Mouse (Mus musculus) c-Kit-negative CD71-positive TER-119-positive erythroid progenitor cells, embryonic 14.5 days (primary cell): ENCODE data around the gene Olfr108.

ENCODE experiments used
- DNase-seq: peaks from one replicate; pipeline ENCODE4 v3.0.0-alpha.2; 2013; ENCODE audit warnings: low read depth, low spot score

The Olfr108 gene

GRCm38 (mm10) chr17:37445180-37445579 lies at the start of gene Olfr108:
Olfr108 (plus strand) TSS chr17:37445480.
- DNase-seq: no peak

GRCm38 (mm10) chr17:37398926-37399325 lies 46.4 kb upstream of the Olfr108 start, which contains the start of gene Olfr107:
Olfr107 (plus strand) TSS chr17:37399226.
- DNase-seq: no peak

- DNase-seq: no peak
These were observed 31.9 kb upstream of the Olfr108 start for GRCm38 (mm10) chr17:37413380-37413779.

GRCm38 (mm10) chr17:37458616-37459015 lies 13.3 kb downstream of the Olfr108 start, which contains the start of gene Olfr109:
Olfr109 (plus strand) TSS chr17:37458916.
- no peak for DNase-seq

GRCm38 (mm10) chr17:37483452-37483851 lies 38.2 kb downstream of the Olfr108 start, which contains the start of gene H2-M2:
H2-M2 (minus strand) TSS chr17:37483552.
- DNase-seq: no peak

- no peak for DNase-seq
These were observed 46.7 kb downstream of the Olfr108 start, which contains the start of gene Olfr110 for GRCm38 (mm10) chr17:37491930-37492518. Olfr110 (plus strand) TSS chr17:37492468.
